Mouse (Mus musculus) spleen, postnatal 4 days (tissue): ENCODE measurements at regions not wholly inside any gene's neighbourhood (a gene's known extent, or its start where the extent isn't known, plus 50 kb on each side); places are given as distances from the start of the nearest gene placed in this dataset.

Experiments used
- DNase-seq, 2 experiments: peaks; one replicate each; pipeline ENCODE4 v3.0.0; 2022; ENCODE audit warnings: low spot score in 2 of 2

DNA sequence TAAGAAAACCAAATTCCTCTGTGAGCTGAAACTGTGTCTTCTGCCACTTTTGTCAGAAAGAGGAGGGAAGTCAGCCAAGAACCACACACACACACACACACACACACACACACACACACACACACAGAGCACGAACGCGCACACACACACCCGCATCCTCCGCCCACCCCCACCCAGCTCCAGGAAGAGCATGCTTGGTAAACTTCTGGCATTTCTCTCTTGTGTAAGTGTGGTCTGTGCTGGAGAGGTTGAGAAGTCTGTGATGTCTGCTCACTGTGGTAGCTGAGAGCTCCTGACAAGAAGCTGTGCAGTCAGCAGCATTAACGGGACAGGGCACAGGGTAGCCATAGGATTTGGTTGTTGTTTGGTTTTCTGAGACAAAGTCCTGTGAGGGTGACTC lies 120.8 kb upstream of the Topaz1 start:
- no peak for DNase-seq

DNA sequence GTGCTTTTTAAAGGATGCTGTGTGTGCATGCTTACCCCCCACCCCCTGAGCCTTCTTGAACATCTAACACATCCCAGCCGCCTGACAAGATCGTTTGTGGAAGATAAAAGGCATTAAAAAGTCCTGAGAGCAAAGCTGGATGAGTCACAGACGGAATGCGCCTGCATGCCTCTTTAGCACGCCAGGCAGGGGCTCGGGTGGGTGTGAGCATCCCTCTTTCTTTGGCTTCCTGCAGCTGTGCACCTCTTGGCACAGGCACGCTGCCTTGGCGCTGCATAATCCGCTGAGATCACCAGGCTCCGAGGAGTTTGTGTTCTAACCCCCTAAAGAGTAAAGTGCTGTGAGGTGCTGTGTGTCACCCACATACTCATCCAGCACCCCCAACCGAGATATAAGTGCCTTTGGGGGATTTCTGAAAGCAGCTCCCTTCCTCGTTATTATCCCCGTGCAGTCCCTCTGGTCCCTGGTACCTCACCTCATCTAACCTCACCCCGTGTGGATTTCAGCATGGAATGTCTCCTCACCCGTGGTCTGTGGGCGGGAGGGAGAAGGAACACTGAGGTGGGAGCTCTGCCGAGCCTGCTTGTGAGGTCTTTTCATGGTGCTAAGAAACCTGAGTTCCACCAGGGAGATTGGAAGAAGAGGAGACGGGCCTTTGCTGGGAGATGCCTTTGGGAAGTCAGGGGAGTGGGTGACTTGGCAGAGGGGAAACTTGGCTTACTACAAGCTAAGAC lies 117.8 kb upstream of the Topaz1 start:
- DNase-seq: no peak

DNA sequence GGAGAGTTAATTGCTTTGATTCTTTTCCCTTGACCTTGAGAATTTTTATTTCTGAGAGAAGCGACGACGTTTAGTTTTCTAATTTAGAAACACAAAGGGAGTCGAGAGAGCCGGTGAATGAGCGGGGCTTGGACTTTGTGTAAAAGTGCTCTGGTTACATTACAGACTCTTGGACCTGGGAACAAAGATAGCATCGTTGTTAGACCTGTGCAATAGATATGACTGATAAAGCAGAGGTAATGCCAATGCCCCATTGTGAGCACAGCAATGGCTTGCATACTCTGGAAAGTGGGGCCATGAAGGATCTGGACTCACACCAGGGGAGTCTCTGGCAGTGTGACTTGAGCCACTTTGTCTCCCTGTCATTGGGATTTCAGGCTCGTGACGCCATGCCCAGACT lies 115.4 kb upstream of the Topaz1 start:
- no peak for DNase-seq

- no peak for DNase-seq
These were observed 113.7 kb upstream of the Topaz1 start for GRCm38 (mm10) chr9:122633484-122633883.

GRCm38 (mm10) chr9:122635138-122635964 lies 111.8 kb upstream of the Topaz1 start:
- no peak for DNase-seq

DNA sequence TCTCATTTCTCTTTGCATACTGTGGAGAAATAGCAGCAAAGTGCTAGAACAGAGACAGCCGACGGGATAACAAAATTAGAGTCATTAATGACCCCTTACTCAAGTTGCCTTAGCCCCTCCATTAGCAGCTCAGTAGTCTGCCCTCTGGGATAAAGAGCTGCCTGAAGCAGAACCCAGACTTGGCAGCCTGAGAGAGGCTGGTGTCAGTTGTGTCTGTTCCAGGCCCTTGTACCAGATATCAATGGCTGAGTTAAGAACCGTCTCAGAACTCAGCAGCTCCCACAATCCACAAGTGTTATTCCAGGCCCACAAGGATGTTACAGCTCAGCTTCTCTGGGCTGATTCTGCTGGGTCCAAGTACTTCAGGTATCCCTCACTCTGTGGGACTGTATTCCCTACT lies 109.6 kb upstream of the Topaz1 start:
- no peak for DNase-seq

- DNase-seq: no peak
These were observed 107.9 kb upstream of the Topaz1 start for GRCm38 (mm10) chr9:122639239-122639638.

DNA sequence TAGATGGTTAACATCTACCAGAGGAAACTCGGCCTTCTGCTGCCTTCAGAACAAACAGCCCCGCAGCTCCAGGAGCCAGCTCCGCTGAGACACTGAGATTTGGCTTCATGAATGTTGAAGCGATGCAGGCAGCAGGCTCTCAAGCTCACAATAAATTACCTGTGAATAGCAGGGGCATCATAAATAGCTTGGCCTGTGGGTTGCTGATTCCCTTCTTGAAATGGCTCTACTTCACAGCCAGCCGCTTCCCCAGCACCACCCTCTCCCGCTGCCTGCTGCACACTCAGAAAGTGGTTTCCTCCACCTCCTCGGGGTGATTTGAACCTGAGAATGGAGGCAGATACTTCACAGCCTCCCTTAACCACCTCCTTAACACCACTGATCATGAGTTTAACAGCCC lies 104.2 kb upstream of the Topaz1 start:
- no peak for DNase-seq

DNA sequence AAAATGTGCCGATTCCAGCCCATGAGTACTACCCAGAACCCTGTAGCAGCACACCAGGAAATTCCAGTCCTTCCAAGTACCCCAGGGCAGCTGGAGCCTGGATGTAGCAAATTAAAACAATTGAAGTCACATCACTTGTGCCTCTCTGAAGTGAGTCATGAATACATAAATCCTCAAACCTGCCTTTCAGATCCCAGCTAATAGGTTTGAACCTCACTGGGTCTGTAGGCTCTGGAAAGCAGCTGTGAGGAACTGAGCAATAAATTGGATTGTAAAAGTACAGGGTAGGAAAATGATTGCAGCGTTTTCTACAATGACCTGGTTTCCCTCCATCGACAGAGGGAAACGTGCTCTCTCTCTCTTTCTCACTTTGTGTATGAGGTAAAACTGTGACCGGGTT lies 101.6 kb upstream of the Topaz1 start:
- DNase-seq: no peak

GRCm38 (mm10) chr9:122650862-122651261 lies 96.3 kb upstream of the Topaz1 start:
- no peak for DNase-seq

DNA sequence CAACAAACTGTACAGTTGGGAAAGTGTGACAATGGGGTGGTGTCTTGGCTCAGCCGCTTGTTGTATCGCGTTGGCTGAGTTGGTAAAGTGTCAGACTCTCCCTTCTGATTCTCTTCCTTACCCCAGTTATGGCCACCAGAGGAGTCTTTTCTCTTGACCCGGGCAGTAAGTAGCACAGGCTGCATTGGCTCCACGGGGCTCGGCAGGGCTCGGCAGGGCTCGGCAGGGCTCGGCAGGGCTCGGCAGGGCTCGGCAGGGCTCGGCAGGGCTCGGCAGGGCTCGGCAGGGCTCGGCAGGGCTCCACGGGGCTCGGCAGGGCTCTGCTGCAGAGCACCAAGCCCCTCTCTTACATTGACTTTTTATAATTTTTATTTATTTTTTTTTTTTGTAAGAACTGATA lies 91.6 kb upstream of the Topaz1 start:
- peak; percentile 44 to 80 for DNase-seq

DNA sequence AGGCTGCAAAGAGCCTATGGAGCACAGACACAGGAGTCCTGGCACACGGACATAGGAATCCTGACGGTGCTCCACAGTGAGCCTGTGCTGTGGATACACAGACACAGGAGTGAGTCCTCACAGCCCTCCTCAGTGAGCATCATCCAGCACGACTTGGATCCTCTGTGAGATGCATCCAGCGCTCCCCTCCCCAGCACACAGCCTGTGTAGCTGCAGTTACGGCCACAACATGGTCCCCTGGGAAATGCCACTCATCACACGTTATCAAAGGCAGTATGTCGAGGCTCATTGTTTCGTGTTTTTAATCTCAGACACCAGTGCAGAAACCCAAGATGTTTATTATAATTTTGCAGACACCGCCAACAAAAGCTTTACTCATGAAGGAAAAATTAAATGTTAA lies 87.1 kb upstream of the Topaz1 start:
- no peak for DNase-seq

- DNase-seq: no peak
These were observed 80.0 kb upstream of the Topaz1 start for GRCm38 (mm10) chr9:122666978-122667645.

- no peak for DNase-seq
These were observed 79.5 kb upstream of the Topaz1 start for GRCm38 (mm10) chr9:122667646-122667981.

DNA sequence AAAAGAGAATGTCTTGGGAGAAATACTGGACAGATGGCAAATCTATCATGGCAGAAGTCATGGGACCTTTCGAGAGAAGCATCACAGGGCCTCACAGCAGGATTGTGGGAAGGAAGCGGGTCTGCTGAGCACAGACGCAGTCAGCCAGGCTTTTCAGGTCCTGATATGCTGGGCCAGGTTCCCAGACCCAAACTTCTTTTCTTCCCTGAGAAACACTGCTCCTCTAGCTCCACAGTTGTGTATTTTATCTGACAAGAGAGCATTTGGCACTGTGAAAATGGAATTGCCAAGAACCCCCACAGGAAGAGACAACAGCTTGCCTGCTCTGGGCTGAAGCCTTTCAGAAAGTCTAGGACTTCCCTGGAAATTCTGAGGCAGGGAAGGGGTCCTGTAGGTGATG lies 73.4 kb upstream of the Topaz1 start:
- no peak for DNase-seq

DNA sequence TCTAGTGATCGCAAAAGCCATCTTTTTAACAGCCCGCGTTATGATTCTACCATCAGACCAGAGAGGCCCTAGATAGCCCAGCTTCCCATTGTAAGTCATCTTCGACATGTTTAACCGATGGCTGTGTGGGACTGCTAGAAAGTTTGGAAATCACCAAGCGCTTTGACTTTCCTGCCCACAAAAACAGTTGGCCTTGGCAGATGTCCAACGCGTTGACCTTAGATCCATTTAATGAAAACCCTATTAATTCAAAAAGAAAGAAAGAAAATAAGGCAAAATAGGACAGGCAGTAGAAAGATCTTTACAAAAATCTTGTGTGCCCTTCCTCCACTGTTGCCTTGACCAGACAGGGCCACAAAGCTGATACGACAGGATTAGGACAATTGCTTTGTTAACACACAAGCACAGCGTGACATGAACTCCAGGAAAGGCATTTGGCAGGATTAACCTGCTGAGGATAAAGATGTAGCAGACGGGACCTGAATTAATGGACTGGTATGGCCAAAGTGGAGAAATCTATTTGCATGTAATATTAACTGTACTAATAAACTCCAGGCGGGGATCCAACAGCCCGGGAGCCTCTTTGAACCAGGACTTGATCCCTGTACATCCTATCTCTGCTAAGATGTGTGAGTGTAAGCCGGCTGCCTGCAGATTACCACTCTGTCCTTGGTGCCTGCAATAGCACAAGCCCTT lies 69.0 kb upstream of the Topaz1 start:
- no peak for DNase-seq

GRCm38 (mm10) chr9:122687170-122687569 lies 60.0 kb upstream of the Topaz1 start:
- no peak for DNase-seq

GRCm38 (mm10) chr9:122691879-122692278 lies 55.3 kb upstream of the Topaz1 start:
- no peak for DNase-seq

GRCm38 (mm10) chr9:122695724-122696123 lies 51.4 kb upstream of the Topaz1 start:
- DNase-seq: no peak
